ENCODE assay signal across 22 mouse cellular contexts in the genomic region with DNA sequence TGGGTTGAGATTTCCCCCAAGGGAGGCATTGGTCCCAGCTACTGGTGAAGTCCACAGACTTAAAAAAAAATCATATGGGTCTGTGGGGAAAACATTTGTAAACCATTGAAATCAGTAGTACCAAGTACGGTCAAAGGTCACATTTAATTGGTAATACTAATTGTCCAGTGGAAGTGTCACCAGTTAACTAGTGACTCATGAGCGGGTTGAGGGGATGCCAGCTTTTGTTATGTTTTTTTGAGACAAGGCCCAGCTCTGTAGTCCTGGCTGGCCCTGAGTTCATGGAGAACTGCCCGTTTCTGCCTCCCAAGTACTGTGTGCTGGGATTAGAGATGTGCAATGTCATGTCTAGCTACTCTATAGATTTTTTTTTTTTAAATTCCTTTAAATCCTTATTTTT. TPM values are rescaled to one million over a fixed set of nuclear protein-coding genes. Genes with fewer than 3 reads are reported as not detected.
DNase-seq lines count a peak whose midpoint lies in the region; ATAC-seq lines count a peak whose summit lies in the region.
"Had no signal": no experiment of that assay in that cellular context is flagged by ENCODE, and none has a peak within 500 bp of the region (broad histone marks: within the 10 kb centered on the region; RNA-seq: fewer than 3 reads in every experiment).

No protein-coding gene starts in this region.

- 90% methylated on average over 3 of the region's 3 CpGs for WGBS in heart, embryonic 10.5 days
- 88% methylated on average over 3 of the region's 3 CpGs for WGBS in heart, embryonic 11.5 days (ENCODE audit: insufficient replicate concordance)

- H3K4me3 ChIP-seq in heart, embryonic 10.5 days, result no peak overlapping the region
- H3K4me3 ChIP-seq in heart, embryonic 11.5 days (ENCODE audit: low read depth, low read length), result no peak overlapping the region
- H3K4me3 ChIP-seq: embryonic facial prominence, embryonic 13.5 days; embryonic facial prominence, embryonic 15.5 days; erythroblast, embryonic 14.5 days; forebrain, embryonic 10.5 days; forebrain, embryonic 12.5 days had no signal

- DNase-seq in heart, embryonic 10.5 days (ENCODE audit: low spot score), result peak; percentile 6
- peak; percentile 66 for DNase-seq in kidney, adult 9 months
- no peak for DNase-seq in kidney, postnatal 14 days
- DNase-seq in testis, postnatal 10 days (ENCODE audit: low spot score), result peak; percentile 12
- DNase-seq in testis, postnatal 14 days (ENCODE audit: low spot score), result no peak
- DNase-seq: adrenal gland, adult 2 months; adrenal gland, postnatal 10 days; adrenal gland, postnatal 25 days; cerebellum, adult 11 months; cerebellum, adult 18-20 months; cerebellum, adult 8-10 months; cerebellum, adult 9-11 months; cerebellum, postnatal 14 days; cerebellum, postnatal 36 days; embryo, embryonic 11 days had no signal

- no peaks in the 10 kb centered on the region for H3K27me3 ChIP-seq in heart, embryonic 10.5 days (ENCODE audit: insufficient read depth, poor library complexity, severe bottlenecking)
- no peaks in the 10 kb centered on the region for H3K27me3 ChIP-seq in heart, embryonic 11.5 days (ENCODE audit: control insufficient read depth, insufficient read depth, low read length)
- H3K27me3 ChIP-seq: embryonic facial prominence, embryonic 13.5 days; embryonic facial prominence, embryonic 15.5 days; forebrain, embryonic 12.5 days had no signal

- ATAC-seq in heart, embryonic 11.5 days (replicated peaks; ENCODE audit: insufficient number of reproducible peaks, low FRiP score, low TSS enrichment), result no peak
- ATAC-seq: forebrain, embryonic 14.5 days had no signal

- H3K9ac ChIP-seq in heart, embryonic 11.5 days (ENCODE audit: low read depth, low read length), result no peak overlapping the region
- H3K9ac ChIP-seq: embryonic facial prominence, embryonic 13.5 days; embryonic facial prominence, embryonic 15.5 days; forebrain, embryonic 12.5 days had no signal

- no peak overlapping the region for H3K4me2 ChIP-seq in heart, embryonic 11.5 days
- H3K4me2 ChIP-seq: embryonic facial prominence, embryonic 13.5 days; embryonic facial prominence, embryonic 15.5 days; forebrain, embryonic 12.5 days had no signal

- H3K4me1 ChIP-seq in heart, embryonic 10.5 days, result peaks cover 4% of the 10 kb centered on the region; the same call in 1 of the 2 replicates
- peaks cover 3% of the 10 kb centered on the region; the same call in 1 of the 2 replicates for H3K4me1 ChIP-seq in heart, embryonic 11.5 days (ENCODE audit: control insufficient read depth, insufficient read depth, low read length)

- H3K27ac ChIP-seq in heart, embryonic 10.5 days, result no peak overlapping the region
- H3K27ac ChIP-seq in heart, embryonic 11.5 days (ENCODE audit: low read depth, low read length), result no peak overlapping the region
- H3K27ac ChIP-seq: embryonic facial prominence, embryonic 13.5 days; embryonic facial prominence, embryonic 15.5 days; forebrain, embryonic 10.5 days; forebrain, embryonic 12.5 days had no signal

- H3K9me3 ChIP-seq in heart, embryonic 10.5 days, result no peaks in the 10 kb centered on the region
- no peaks in the 10 kb centered on the region for H3K9me3 ChIP-seq in heart, embryonic 11.5 days (replicated peaks; ENCODE audit: control insufficient read depth, low read length)
- H3K9me3 ChIP-seq: embryonic facial prominence, embryonic 13.5 days; embryonic facial prominence, embryonic 15.5 days; forebrain, embryonic 10.5 days; forebrain, embryonic 12.5 days had no signal

- peaks cover 71% of the 10 kb centered on the region for H3K36me3 ChIP-seq in heart, embryonic 10.5 days
- H3K36me3 ChIP-seq in heart, embryonic 11.5 days (ENCODE audit: control insufficient read depth, insufficient read depth, low read length), result peaks cover 37% of the 10 kb centered on the region

RNA-seq across cellular contexts. Expression of a gene that starts 7.6 kb away (rescaled TPM):
- 131 and 187 TPM in 2 replicates for polyA plus RNA-seq in heart, embryonic 10.5 days (2016; fragmentation: Nextera tagmentation; extraction: Ambion mirVana)
- 110 and 122 TPM in 2 replicates for polyA plus RNA-seq in heart, embryonic 11.5 days (2014; fragmentation: Nextera tagmentation; extraction: Ambion mirVana)

RNA-seq across cellular contexts. Expression of a gene that starts 23.1 kb away (rescaled TPM):
- polyA plus RNA-seq in heart, embryonic 10.5 days (2016; fragmentation: Nextera tagmentation; extraction: Ambion mirVana), result 335 and 408 TPM in 2 replicates
- 468 and 475 TPM in 2 replicates for polyA plus RNA-seq in heart, embryonic 11.5 days (2014; fragmentation: Nextera tagmentation; extraction: Ambion mirVana)

RNA-seq across cellular contexts. Expression of a gene that starts 23.7 kb away (rescaled TPM):
- 32.4 and 40.5 TPM in 2 replicates for polyA plus RNA-seq in heart, embryonic 10.5 days (2016; fragmentation: Nextera tagmentation; extraction: Ambion mirVana)
- 30.5 and 41.2 TPM in 2 replicates for polyA plus RNA-seq in heart, embryonic 11.5 days (2014; fragmentation: Nextera tagmentation; extraction: Ambion mirVana)

Comparison
In these comparisons a context has a peak if more than half of its experiments do, and no peak if none do; other contexts are left out.
1. DNase-seq: peak in heart, embryonic 10.5 days (single experiment), kidney, adult 9 months (single experiment) and testis, postnatal 10 days (single experiment); none in kidney, postnatal 14 days (single experiment) and testis, postnatal 14 days (single experiment).